10 mouse cellular contexts compared by ENCODE assay signal in the genomic region with DNA sequence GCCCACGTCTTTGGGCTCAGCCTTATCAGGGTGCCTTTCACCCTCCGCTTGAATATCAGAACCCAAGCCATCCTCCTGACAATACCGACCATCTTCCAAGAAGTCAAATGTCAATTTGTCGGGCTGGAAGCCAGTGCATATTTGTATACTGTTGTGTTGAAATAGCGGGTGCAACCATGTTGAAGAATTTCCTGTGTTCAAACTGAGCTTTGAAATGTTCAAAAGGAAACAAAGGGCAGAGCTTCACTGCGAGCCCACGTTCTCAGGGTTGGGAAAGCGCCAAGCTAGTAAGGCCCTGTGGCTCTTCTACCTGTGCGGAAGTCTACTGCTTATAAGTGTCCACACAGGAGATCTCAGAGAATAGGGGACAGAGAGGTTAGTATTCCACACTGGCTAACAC.
DNase-seq lines count a peak whose midpoint lies in the region; ATAC-seq and TF ChIP-seq lines count a peak whose summit lies in the region.
"Had no signal": no experiment of that assay in that cellular context is flagged by ENCODE, and none has a peak within 500 bp of the region (broad histone marks: within the 10 kb centered on the region; RNA-seq: fewer than 3 reads in every experiment).

No protein-coding gene starts in this region.

- no peak overlapping the region for H3K4me2 ChIP-seq in heart, embryonic 15.5 days
- no peak overlapping the region for H3K4me2 ChIP-seq in lung, postnatal 0 days (replicated peaks; ENCODE audit: low read depth, low read length)
- no peak overlapping the region for H3K4me2 ChIP-seq in forebrain, postnatal 0 days (ENCODE audit: low read depth)

- peaks cover 37% of the 10 kb centered on the region for H3K4me1 ChIP-seq in heart, embryonic 15.5 days (replicated peaks)
- H3K4me1 ChIP-seq in lung, postnatal 0 days (ENCODE audit: insufficient read depth, low read depth, low read length) = peaks cover 12% of the 10 kb centered on the region; the same call in 1 of the 2 replicates
- no peaks in the 10 kb centered on the region for H3K4me1 ChIP-seq in forebrain, postnatal 0 days (ENCODE audit: insufficient read depth)

- TF ChIP-seq CTCF in lung, postnatal 0 days (IDR thresholded peaks at IDR 0.05) = no peak
- no peak for TF ChIP-seq CTCF in forebrain, postnatal 0 days (IDR thresholded peaks at IDR 0.05; ENCODE audit: low read depth)

- no peak overlapping the region for H3K9ac ChIP-seq in heart, embryonic 15.5 days
- no peak overlapping the region for H3K9ac ChIP-seq in lung, postnatal 0 days (replicated peaks; ENCODE audit: low read depth)
- H3K9ac ChIP-seq in forebrain, postnatal 0 days = no peak overlapping the region

- no peaks in the 10 kb centered on the region for H3K9me3 ChIP-seq in heart, embryonic 15.5 days (replicated peaks)
- H3K9me3 ChIP-seq in lung, postnatal 0 days (ENCODE audit: low read length) = no peaks in the 10 kb centered on the region
- no peaks in the 10 kb centered on the region for H3K9me3 ChIP-seq in forebrain, postnatal 0 days (ENCODE audit: low read length)

- TF ChIP-seq EP300 in lung, postnatal 0 days (IDR thresholded peaks at IDR 0.05) = peak; percentile 33; the same call in 1 of the 2 replicates

- H3K4me3 ChIP-seq in heart, embryonic 15.5 days = no peak overlapping the region
- H3K4me3 ChIP-seq in lung, postnatal 0 days (ENCODE audit: low read depth, low read length) = no peak overlapping the region
- H3K4me3 ChIP-seq in forebrain, postnatal 0 days (ENCODE audit: low read depth, low read length) = no peak overlapping the region

- peak overlapping the region; percentile 3; the same call in 1 of the 2 replicates for H3K27ac ChIP-seq in heart, embryonic 15.5 days
- peak overlapping the region; percentile 22; the same call in 1 of the 2 replicates for H3K27ac ChIP-seq in lung, postnatal 0 days (ENCODE audit: low read length)
- H3K27ac ChIP-seq in forebrain, postnatal 0 days (ENCODE audit: low read depth, low read length) = no peak overlapping the region

- 70% methylated on average over 9 of the region's 9 CpGs for WGBS in heart, embryonic 15.5 days
- 28% methylated on average over 9 of the region's 9 CpGs for WGBS in lung, postnatal 0 days
- WGBS in forebrain, postnatal 0 days = 84% methylated on average over 9 of the region's 9 CpGs

- DNase-seq in heart, postnatal 10 days = no peak
- peak; percentile 35 for DNase-seq in thymus, postnatal 0 days (ENCODE audit: low spot score)
- DNase-seq in thymus, postnatal 10 days (ENCODE audit: low spot score in 2 of 2) = no peak
- peak; percentile 57 for DNase-seq in lung, postnatal 0 days (ENCODE audit: low spot score)
- no peak for DNase-seq in natural killer cell, adult 2 months (ENCODE audit: low spot score in 2 of 2)
- DNase-seq in forebrain, postnatal 0 days = no peak
- no peak for DNase-seq in cerebellum, postnatal 14 days
- DNase-seq: gastrocnemius, postnatal 14 days; heart, postnatal 4 days had no signal

- ATAC-seq in heart, embryonic 15.5 days (replicated peaks; ENCODE audit: insufficient number of reproducible peaks, insufficient read depth, low FRiP score, low read depth) = no peak
- ATAC-seq in lung, postnatal 0 days = 0 out of 2 replicates have a peak, but pooled peaks have one; percentile 8
- ATAC-seq in forebrain, postnatal 0 days = no peak

- intact Hi-C loops in heart, postnatal 10 days (cut with DNase I) = no loop called here

- H3K36me3 ChIP-seq in heart, embryonic 15.5 days = peaks cover 3% of the 10 kb centered on the region; the same call in 1 of the 2 replicates
- no peaks in the 10 kb centered on the region for H3K36me3 ChIP-seq in lung, postnatal 0 days (ENCODE audit: insufficient read depth, low read length)
- no peaks in the 10 kb centered on the region for H3K36me3 ChIP-seq in forebrain, postnatal 0 days (ENCODE audit: insufficient read depth)

- no peaks in the 10 kb centered on the region for H3K27me3 ChIP-seq in heart, embryonic 15.5 days
- H3K27me3 ChIP-seq in lung, postnatal 0 days (replicated peaks; ENCODE audit: insufficient read depth, low read length) = no peaks in the 10 kb centered on the region
- no peaks in the 10 kb centered on the region; the same call in 1 of the 2 replicates for H3K27me3 ChIP-seq in forebrain, postnatal 0 days (ENCODE audit: insufficient read depth, low read length)

Comparison
In these comparisons a context has a peak if more than half of its experiments do, and no peak if none do; other contexts are left out.
1. DNase-seq: peak in thymus, postnatal 0 days (single experiment) and lung, postnatal 0 days (single experiment); none in heart, postnatal 10 days (0 of 2), thymus, postnatal 10 days (0 of 2), natural killer cell, adult 2 months (0 of 2), forebrain, postnatal 0 days (single experiment) and cerebellum, postnatal 14 days (0 of 2).